Mouse (Mus musculus) ES-Bruce4 (cell line): Measurements from ENCODE around the gene Lgals1. TPM values are rescaled to one million over a fixed set of nuclear protein-coding genes. Genes with fewer than 3 reads are reported as not detected.
A peak's percentile ranks its signal among the peaks of the same experiment; 100 is the strongest.

Experiments
- H3K27ac ChIP-seq: 2 replicates; pipeline ENCODE4 v1.5.1; 2012; ENCODE audit warnings: low read length, inconsistent platforms; ENCODE audit not compliant: insufficient read depth
- H3K27me3 ChIP-seq: 2 replicates; pipeline ENCODE4 v1.6.1; 2012; ENCODE audit warnings: mild to moderate bottlenecking, low read length, inconsistent platforms; ENCODE audit not compliant: control insufficient read depth, poor library complexity, insufficient read depth, severe bottlenecking
- H3K36me3 ChIP-seq: 2 replicates; pipeline ENCODE4 v1.6.1; 2012; ENCODE audit warnings: inconsistent platforms, mild to moderate bottlenecking, low read length, moderate library complexity; ENCODE audit not compliant: control insufficient read depth, poor library complexity, insufficient read depth, severe bottlenecking
- H3K4me1 ChIP-seq: one replicate; pipeline ENCODE4 v1.8.1; 2011; ENCODE audit warnings: low read length; ENCODE audit not compliant: control insufficient read depth, insufficient read depth
- H3K4me3 ChIP-seq: 2 replicates; pipeline ENCODE4 v1.5.1; 2011; ENCODE audit warnings: low read depth, mild to moderate bottlenecking, low read length
- H3K9ac ChIP-seq: 2 replicates; pipeline ENCODE4 v1.6.1; 2012; ENCODE audit warnings: low read depth, mild to moderate bottlenecking, inconsistent platforms; ENCODE audit not compliant: poor library complexity, severe bottlenecking
- H3K9me3 ChIP-seq: replicated peaks from 2 replicates; pipeline ENCODE4 v1.6.1; 2012; ENCODE audit warnings: mild to moderate bottlenecking, low read length, inconsistent platforms; ENCODE audit not compliant: control insufficient read depth, poor library complexity, insufficient read depth, severe bottlenecking
- CTCF ChIP-seq: IDR thresholded peaks from one replicate; pipeline ENCODE4 v1.8.1; 2011; ENCODE audit warnings: low read depth, low read length
- EP300 ChIP-seq: IDR thresholded peaks from 2 replicates; pipeline ENCODE4 v1.6.1; 2011; ENCODE audit warnings: low read depth, low read length; ENCODE audit not compliant: insufficient read depth
- POLR2A ChIP-seq: IDR thresholded peaks from one replicate; pipeline ENCODE4 v1.8.1; 2011; ENCODE audit warnings: low read length; ENCODE audit not compliant: insufficient read depth
- polyA plus RNA-seq: library from polyadenylated mRNA; stranded (reverse); fragments of >200 nt; gene quantifications from 2 replicates; pipeline ENCODE4 v1.2.4, GENCODE M21; 2011; ENCODE audit warnings: low read depth; ENCODE audit not compliant: missing spikeins, insufficient read depth, insufficient read length

Lgals1 gene
- polyA plus RNA-seq, 1 experiment: 225 TPM

- no peaks in the 10 kb centered on the region for H3K9me3 ChIP-seq
- no peak for TF ChIP-seq POLR2A
- peaks cover 14% of the 10 kb centered on the region for H3K36me3 ChIP-seq
- no peaks in the 10 kb centered on the region for H3K27me3 ChIP-seq
- H3K27ac ChIP-seq: no peak overlapping the region
- no peak overlapping the region for H3K4me3 ChIP-seq
- H3K9ac ChIP-seq: no peak overlapping the region
- no peaks in the 10 kb centered on the region for H3K4me1 ChIP-seq
Observed at GRCm38 (mm10) chr15:78881828-78882227, 44.7 kb upstream of the Lgals1 start.

DNA sequence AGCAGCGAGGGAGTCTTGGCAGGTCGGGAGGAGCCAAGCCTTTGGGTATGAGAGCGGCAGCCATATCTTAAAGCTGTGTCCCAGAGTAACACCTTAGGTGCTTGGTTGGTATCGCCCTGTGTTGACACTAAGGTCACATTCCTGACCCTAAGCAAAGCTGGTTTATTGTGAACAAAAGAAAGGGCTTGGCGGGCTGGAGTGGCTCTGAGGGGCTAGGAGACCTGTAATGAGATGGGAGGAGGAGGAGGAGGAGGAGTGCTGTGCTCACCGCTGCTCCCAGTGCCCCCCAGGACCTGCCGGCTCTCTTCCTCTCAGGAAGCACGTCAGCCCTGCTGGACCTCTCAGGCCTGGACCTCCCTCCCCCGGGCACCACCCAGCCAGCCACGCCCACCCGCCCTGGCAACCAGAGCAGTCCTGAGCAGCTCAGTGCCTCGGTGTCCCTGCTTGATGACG, 37.1 kb upstream of the Lgals1 start:
- TF ChIP-seq CTCF (no peak), POLR2A (no peak)
- H3K4me1 ChIP-seq: no peaks in the 10 kb centered on the region
- no peak overlapping the region for H3K27ac ChIP-seq
- H3K4me3 ChIP-seq: no peak overlapping the region
- H3K36me3 ChIP-seq: peaks cover 6% of the 10 kb centered on the region; the same call in 1 of the 2 replicates
- no peaks in the 10 kb centered on the region for H3K9me3 ChIP-seq
- H3K27me3 ChIP-seq: no peaks in the 10 kb centered on the region
- H3K9ac ChIP-seq: no peak overlapping the region

DNA sequence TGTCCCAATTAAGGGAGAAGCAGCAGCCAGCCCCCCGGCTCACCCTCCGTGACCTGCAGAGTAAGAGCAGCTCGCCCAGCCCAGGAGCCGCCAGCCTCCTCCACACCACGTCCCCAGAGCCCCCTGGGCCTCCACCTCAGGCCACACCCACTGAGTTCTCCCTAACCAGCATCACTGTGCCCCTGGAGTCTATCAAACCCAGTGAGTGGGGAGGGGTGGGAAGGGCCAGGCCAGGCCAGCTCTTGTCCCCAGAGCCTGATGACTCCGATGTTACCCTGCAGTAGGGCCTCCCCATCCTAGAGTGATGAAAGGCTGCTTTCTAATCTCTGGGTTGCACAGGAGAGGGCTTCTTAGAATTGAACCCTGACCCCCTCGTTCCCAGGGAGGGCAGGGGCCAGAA, 34.1 kb upstream of the Lgals1 start:
- Histone ChIP-seq H3K27me3 (no peaks in the 10 kb centered on the region), H3K4me3 (no peak overlapping the region), H3K36me3 (peaks cover 4% of the 10 kb centered on the region; the same call in 1 of the 2 replicates), H3K27ac (no peak overlapping the region), H3K9me3 (no peaks in the 10 kb centered on the region), H3K9ac (no peak overlapping the region), H3K4me1 (peaks cover 4% of the 10 kb centered on the region)
- no peak for TF ChIP-seq EP300
- no peak for TF ChIP-seq POLR2A
- TF ChIP-seq CTCF: no peak

- H3K9ac ChIP-seq: no peak overlapping the region
- TF ChIP-seq POLR2A (no peak), CTCF (no peak), EP300 (no peak)
- H3K4me3 ChIP-seq: no peak overlapping the region
- no peaks in the 10 kb centered on the region for H3K27me3 ChIP-seq
- H3K4me1 ChIP-seq: peaks cover 6% of the 10 kb centered on the region
- peaks cover 4% of the 10 kb centered on the region; the same call in 1 of the 2 replicates for H3K36me3 ChIP-seq
- H3K9me3 ChIP-seq: no peaks in the 10 kb centered on the region
- H3K27ac ChIP-seq: no peak overlapping the region
Observed at GRCm38 (mm10) chr15:78894726-78895125, 31.8 kb upstream of the Lgals1 start.

DNA sequence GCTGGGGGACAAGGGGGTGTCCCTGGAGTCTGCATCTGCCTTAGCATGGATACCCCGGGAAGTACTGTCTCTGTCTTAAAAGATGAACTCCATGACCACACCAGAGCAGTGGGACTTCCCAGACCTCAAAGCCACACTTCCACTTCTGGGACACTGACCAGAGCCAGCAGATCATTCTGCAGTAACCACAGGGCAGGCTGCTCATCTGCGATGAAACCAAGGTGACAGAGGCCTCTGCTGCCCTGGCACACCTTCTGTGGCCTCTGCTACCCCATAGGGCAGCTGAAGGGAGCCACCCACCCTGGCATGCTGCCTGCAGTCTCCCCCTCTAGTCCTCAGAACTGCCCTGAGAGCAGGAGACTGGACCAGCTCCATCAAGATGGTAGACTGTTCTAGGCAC, 30.8 kb upstream of the Lgals1 start:
- Histone ChIP-seq H3K4me3 (no peak overlapping the region), H3K27ac (peak overlapping the region; percentile 53), H3K36me3 (peaks cover 4% of the 10 kb centered on the region; the same call in 1 of the 2 replicates), H3K9ac (no peak overlapping the region), H3K4me1 (peaks cover 6% of the 10 kb centered on the region), H3K9me3 (no peaks in the 10 kb centered on the region), H3K27me3 (no peaks in the 10 kb centered on the region)
- TF ChIP-seq EP300 (no peak), CTCF (no peak)

DNA sequence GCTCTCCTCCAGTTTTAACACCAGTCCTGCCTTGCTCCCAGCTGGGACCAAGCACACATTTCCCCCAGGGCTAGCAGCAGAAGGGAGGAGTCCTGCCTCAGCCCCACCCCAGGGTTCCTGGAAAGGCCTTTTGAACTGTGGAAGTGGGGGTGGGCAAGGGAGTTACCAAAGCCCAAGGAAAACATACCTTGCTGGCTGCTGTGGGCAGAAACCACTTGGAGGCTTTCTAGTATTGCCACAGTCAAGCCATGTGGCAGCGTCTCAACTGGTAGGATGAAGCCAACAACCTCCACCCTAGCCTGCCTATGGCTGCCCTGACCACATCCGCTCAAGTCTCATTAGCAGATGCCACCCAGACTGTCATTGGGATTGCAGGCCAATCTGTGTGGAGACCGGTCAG, 30.4 kb upstream of the Lgals1 start:
- Histone ChIP-seq H3K4me3 (no peak overlapping the region), H3K4me1 (peaks cover 6% of the 10 kb centered on the region), H3K27me3 (no peaks in the 10 kb centered on the region), H3K36me3 (peaks cover 4% of the 10 kb centered on the region; the same call in 1 of the 2 replicates), H3K27ac (peak overlapping the region; percentile 53), H3K9me3 (no peaks in the 10 kb centered on the region), H3K9ac (no peak overlapping the region)
- TF ChIP-seq EP300 (peak; percentile 84), POLR2A (no peak)

DNA sequence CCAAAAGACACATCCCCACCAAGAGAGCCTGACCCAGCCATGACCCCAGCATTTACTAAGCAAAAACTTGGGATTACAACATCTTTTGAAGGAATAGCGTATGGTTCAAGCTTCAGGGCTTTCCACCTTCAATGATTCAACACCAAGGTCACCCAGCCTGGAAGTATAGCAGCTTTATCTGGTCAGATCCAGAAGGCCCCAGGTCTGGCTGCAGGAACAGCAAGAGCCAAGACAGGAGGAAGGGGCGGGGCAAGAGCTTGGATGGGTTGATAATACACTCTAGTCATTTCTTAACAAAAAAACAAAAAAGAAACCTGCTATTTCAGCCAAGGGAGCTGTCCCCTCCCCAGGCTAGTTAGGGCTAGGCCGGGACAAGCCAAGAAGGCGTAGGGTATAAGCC, 29.0 kb upstream of the Lgals1 start:
- Histone ChIP-seq H3K27ac (peak overlapping the region; percentile 64), H3K9me3 (no peaks in the 10 kb centered on the region), H3K9ac (no peak overlapping the region), H3K4me3 (peak overlapping the region; percentile 12; the same call in 1 of the 2 replicates), H3K27me3 (no peaks in the 10 kb centered on the region), H3K4me1 (peaks cover 6% of the 10 kb centered on the region), H3K36me3 (no peaks in the 10 kb centered on the region)
- TF ChIP-seq CTCF (no peak), EP300 (0 out of 2 replicates have a peak, but pooled peaks have one; percentile 40)
